Mouse (Mus musculus): Measurements from ENCODE around the gene Eif2b2. TPM values are rescaled to one million over a fixed set of nuclear protein-coding genes. Genes with fewer than 3 reads are reported as not detected.

Gene Eif2b2
- total and polyA plus RNA-seq, 3 experiments, result 150 to 193 TPM; not detected in 1

DNA sequence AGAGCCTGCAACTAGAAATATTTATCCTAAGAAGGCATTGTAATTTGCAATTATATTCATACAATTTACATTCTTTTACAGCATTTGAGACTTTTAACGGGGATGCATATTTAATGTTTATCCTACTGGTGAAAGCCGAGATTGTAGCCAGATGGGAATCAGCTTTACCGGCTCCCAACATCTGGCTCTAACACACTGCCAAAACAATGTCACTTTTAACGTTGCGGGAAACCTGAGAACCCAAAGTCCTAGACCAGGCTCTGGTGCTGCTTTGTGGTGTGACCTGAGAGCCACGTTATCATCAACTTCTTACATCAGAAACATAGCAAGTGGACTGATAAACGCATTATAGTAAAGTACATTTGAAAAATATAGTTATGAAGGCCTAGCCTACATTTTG lies 45.7 kb downstream of the Eif2b2 start:
- Histone ChIP-seq H3K36me3 (ENCODE audit: control insufficient read depth in 1 of 2, insufficient read depth in 2 of 2, low read length in 2 of 2) (peaks cover 0 to 15% of the 10 kb centered on the region in 2 experiments; a peak in 2 of 4 replicates), H3K4me3 (ENCODE audit: control insufficient read depth in 1 of 2, insufficient read depth in 1 of 2, low read depth in 2 of 2, low read length in 2 of 2) (no peak overlapping the region), H3K79me2 (ENCODE audit: control insufficient read depth, insufficient read depth, low read length, poor library complexity) (no peaks in the 10 kb centered on the region), H3K9me3 (replicated peaks; ENCODE audit: insufficient read depth, low read length) (no peaks in the 10 kb centered on the region), H3K4me1 (ENCODE audit: control insufficient read depth in 1 of 2, insufficient read depth in 2 of 2, low read length in 2 of 2) (peaks cover 15 to 16% of the 10 kb centered on the region in 2 experiments), H3K27me3 (ENCODE audit: control insufficient read depth in 1 of 2, insufficient read depth in 2 of 2, low read length in 2 of 2) (no peaks in the 10 kb centered on the region), H3K9ac (ENCODE audit: control insufficient read depth, low read depth, low read length, poor library complexity, severe bottlenecking) (no peak overlapping the region), H3K27ac (ENCODE audit: control insufficient read depth, low read depth, low read length) (no peak overlapping the region)
- DNase-seq (ENCODE audit: low read depth, low spot score), result no peak
- no peak for TF ChIP-seq RCOR1 (IDR thresholded peaks at IDR 0.05; ENCODE audit: low read depth, low read length)
- TF ChIP-seq USF1 (IDR thresholded peaks at IDR 0.05; ENCODE audit: low read depth, low read length), result no peak
- no peak for TF ChIP-seq ZNF384 (IDR thresholded peaks at IDR 0.05; ENCODE audit: low read depth, low read length)
- 0 out of 2 replicates have a peak, but pooled peaks have one; percentile 4 for TF ChIP-seq SIN3A (IDR thresholded peaks at IDR 0.05; ENCODE audit: low read length)

DNA sequence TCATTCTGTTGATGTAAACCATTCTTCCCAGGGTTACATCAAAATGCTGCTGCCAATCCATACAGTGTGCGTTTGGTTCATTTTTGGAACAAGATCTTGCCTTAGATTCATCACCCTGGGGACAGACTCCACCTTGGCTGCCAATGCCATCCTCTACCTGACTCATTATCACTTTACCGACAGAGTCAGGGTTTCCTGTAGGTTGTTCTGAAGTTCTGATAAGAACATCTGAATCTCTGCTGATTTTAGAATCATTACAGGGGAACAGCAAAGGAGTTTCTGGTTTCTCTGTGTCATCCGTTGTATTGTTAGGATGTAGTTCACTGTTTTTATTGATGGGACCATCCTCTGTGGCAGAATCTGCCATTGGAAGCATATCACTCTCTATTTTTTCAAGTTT lies 47.0 kb downstream of the Eif2b2 start:
- no peak for DNase-seq (ENCODE audit: low read depth, low spot score)
- Histone ChIP-seq H3K27me3 (ENCODE audit: control insufficient read depth in 1 of 2, insufficient read depth in 2 of 2, low read length in 2 of 2) (no peaks in the 10 kb centered on the region), H3K9me3 (replicated peaks; ENCODE audit: insufficient read depth, low read length) (no peaks in the 10 kb centered on the region), H3K79me2 (ENCODE audit: control insufficient read depth, insufficient read depth, low read length, poor library complexity) (no peaks in the 10 kb centered on the region; the same call in 1 of the 2 replicates), H3K36me3 (ENCODE audit: control insufficient read depth in 1 of 2, insufficient read depth in 2 of 2, low read length in 2 of 2) (peaks cover 0 to 15% of the 10 kb centered on the region in 2 experiments; a peak in 2 of 4 replicates), H3K27ac (ENCODE audit: control insufficient read depth, low read depth, low read length) (no peak overlapping the region), H3K9ac (ENCODE audit: control insufficient read depth, low read depth, low read length, poor library complexity, severe bottlenecking) (no peak overlapping the region), H3K4me3 (ENCODE audit: control insufficient read depth in 1 of 2, insufficient read depth in 1 of 2, low read depth in 2 of 2, low read length in 2 of 2) (no peak overlapping the region), H3K4me1 (ENCODE audit: control insufficient read depth in 1 of 2, insufficient read depth in 2 of 2, low read length in 2 of 2) (peaks cover 15 to 16% of the 10 kb centered on the region in 2 experiments)
- no peak for TF ChIP-seq USF1 (IDR thresholded peaks at IDR 0.05; ENCODE audit: low read depth, low read length)
- TF ChIP-seq GABPA (IDR thresholded peaks at IDR 0.05; ENCODE audit: low read depth, low read length), result no peak
- peak in 1 of 2 experiments; percentile 34; a peak in 2 of 4 replicates for TF ChIP-seq EP300 (IDR thresholded peaks at IDR 0.05; ENCODE audit: low read depth in 1 of 2, low read length in 2 of 2)
- TF ChIP-seq TBP (IDR thresholded peaks at IDR 0.05; ENCODE audit: low read depth, low read length), result no peak
- no peak for TF ChIP-seq SMC3 (IDR thresholded peaks at IDR 0.05; ENCODE audit: low read depth, low read length)
- TF ChIP-seq ZKSCAN1 (IDR thresholded peaks at IDR 0.05; ENCODE audit: low read depth, low read length), result no peak
- TF ChIP-seq GATA1 (IDR thresholded peaks at IDR 0.05; ENCODE audit: low read depth, low read length), result peak; percentile 53; the same call in 1 of the 2 replicates
- TF ChIP-seq RCOR1 (IDR thresholded peaks at IDR 0.05; ENCODE audit: low read depth, low read length), result peak; percentile 52; the same call in 1 of the 2 replicates
- TF ChIP-seq TAL1 (IDR thresholded peaks at IDR 0.05; ENCODE audit: low read length), result no peak

DNA sequence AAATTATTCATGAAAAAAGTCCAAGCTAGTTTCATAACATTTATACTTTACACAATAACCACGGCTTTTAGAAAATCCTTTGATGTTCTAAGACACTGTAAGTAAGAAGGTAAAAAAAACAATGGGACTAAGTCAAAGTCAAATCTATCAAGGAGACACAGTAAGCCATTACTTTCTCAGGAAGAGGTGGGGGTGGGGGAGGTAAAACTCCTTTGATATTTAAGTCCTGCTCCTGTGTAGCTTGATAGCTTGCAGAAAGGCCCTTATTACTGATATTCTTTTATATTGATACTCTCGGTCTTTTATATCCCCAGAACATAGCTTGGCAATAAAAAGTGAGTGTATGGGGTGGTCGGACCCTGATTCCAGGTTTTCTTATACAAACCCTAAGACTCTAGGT lies 50.5 kb downstream of the Eif2b2 start:
- H3K9ac ChIP-seq (ENCODE audit: control insufficient read depth, low read depth, low read length, poor library complexity, severe bottlenecking), result peak overlapping the region; percentile 89

More for the DNA sequence above, 50.5 kb downstream of the Eif2b2 start:
- Histone ChIP-seq H3K4me3 (ENCODE audit: control insufficient read depth in 1 of 2, insufficient read depth in 1 of 2, low read depth in 2 of 2, low read length in 2 of 2) (peak overlapping the region; percentile 76 to 88), H3K36me3 (ENCODE audit: control insufficient read depth in 1 of 2, insufficient read depth in 2 of 2, low read length in 2 of 2) (peaks cover 0 to 11% of the 10 kb centered on the region in 2 experiments; a peak in 2 of 4 replicates), H3K27me3 (ENCODE audit: control insufficient read depth in 1 of 2, insufficient read depth in 2 of 2, low read length in 2 of 2) (no peaks in the 10 kb centered on the region), H3K27ac (ENCODE audit: control insufficient read depth, low read depth, low read length) (peak overlapping the region; percentile 72), H3K4me1 (ENCODE audit: control insufficient read depth in 1 of 2, insufficient read depth in 2 of 2, low read length in 2 of 2) (peaks cover 5 to 9% of the 10 kb centered on the region in 2 experiments), H3K9me3 (replicated peaks; ENCODE audit: insufficient read depth, low read length) (no peaks in the 10 kb centered on the region), H3K79me2 (ENCODE audit: control insufficient read depth, insufficient read depth, low read length, poor library complexity) (no peaks in the 10 kb centered on the region; the same call in 1 of the 2 replicates)
- no peak for TF ChIP-seq EP300 (IDR thresholded peaks at IDR 0.05; ENCODE audit: low read depth in 1 of 2, low read length in 2 of 2)
- no peak for TF ChIP-seq UBTF (IDR thresholded peaks at IDR 0.05; ENCODE audit: borderline replicate concordance, insufficient read depth, low read depth, low read length)
- TF ChIP-seq CHD1 (IDR thresholded peaks at IDR 0.05; ENCODE audit: low read depth, low read length), result no peak
- TF ChIP-seq NELFE (IDR thresholded peaks at IDR 0.05; ENCODE audit: low read depth, low read length), result no peak; the same call in 1 of the 2 replicates
- no peak for TF ChIP-seq ZMIZ1 (IDR thresholded peaks at IDR 0.05; ENCODE audit: low read depth, low read length)
- no peak for TF ChIP-seq ZNF384 (IDR thresholded peaks at IDR 0.05; ENCODE audit: low read depth, low read length)
- no peak for TF ChIP-seq MXI1 (IDR thresholded peaks at IDR 0.05; ENCODE audit: low read depth, low read length)
- TF ChIP-seq KAT2A (conservative IDR thresholded peaks at IDR 0.05; ENCODE audit: low read depth, low read length), result no peak
- TF ChIP-seq TAL1 (IDR thresholded peaks at IDR 0.05; ENCODE audit: low read length), result no peak
- TF ChIP-seq USF1 (IDR thresholded peaks at IDR 0.05; ENCODE audit: low read depth, low read length), result no peak
- no peak for TF ChIP-seq MAFK (IDR thresholded peaks at IDR 0.05; ENCODE audit: borderline replicate concordance, low read depth, low read length)
- no peak for TF ChIP-seq CHD2 (IDR thresholded peaks at IDR 0.05; ENCODE audit: low read length)
- TF ChIP-seq CTCF (IDR thresholded peaks at IDR 0.05 in 2 of 3, conservative IDR thresholded peaks at IDR 0.05 in 1 of 3; ENCODE audit: control insufficient read depth in 1 of 3, insufficient read depth in 1 of 3, low read depth in 2 of 3, low read length in 3 of 3, poor library complexity in 1 of 3, severe bottlenecking in 1 of 3), result no peak
- TF ChIP-seq TCF12 (IDR thresholded peaks at IDR 0.05; ENCODE audit: low read depth, low read length), result no peak
- TF ChIP-seq POLR2AphosphoS2 (IDR thresholded peaks at IDR 0.05; ENCODE audit: low read length), result no peak
- no peak for DNase-seq (ENCODE audit: low read depth, low spot score)
